Mouse (Mus musculus): ENCODE results near the gene Vil1.

The Vil1 gene

GRCm38 (mm10) chr1:74408589-74409504 is at the start of gene Vil1:
Gene Vil1 (plus strand): TSS chr1:74409376.
- peak within 1 kb of the TSS; percentile 37 for H3K4me3 ChIP-seq (replicated peaks; ENCODE audit: low read length)
- no peak for TF ChIP-seq CTCF (conservative IDR thresholded peaks at IDR 0.05; ENCODE audit: low read length)
- no peak for TF ChIP-seq POU5F1 (IDR thresholded peaks at IDR 0.05; ENCODE audit: borderline replicate concordance, low read length)
- TF ChIP-seq NANOG (IDR thresholded peaks at IDR 0.05; ENCODE audit: borderline replicate concordance, low read length), result no peak
- H3K36me3 ChIP-seq (ENCODE audit: insufficient read depth, low read length), result no peaks in the 10 kb centered on the region
- peaks cover 13% of the 10 kb centered on the region for H3K4me1 ChIP-seq (replicated peaks; ENCODE audit: low read depth, low read length)
- no peaks in the 10 kb centered on the region for H3K9me3 ChIP-seq (ENCODE audit: low read length)
- H3K27me3 ChIP-seq (ENCODE audit: insufficient read depth, low read length), result peaks cover 6% of the 10 kb centered on the region; the same call in 1 of the 2 replicates

- Histone ChIP-seq H3K27me3 (ENCODE audit: insufficient read depth, low read length) (peaks cover 2% of the 10 kb centered on the region; the same call in 1 of the 2 replicates), H3K36me3 (ENCODE audit: insufficient read depth, low read length) (no peaks in the 10 kb centered on the region), H3K4me3 (replicated peaks; ENCODE audit: low read length) (no peak overlapping the region), H3K9me3 (ENCODE audit: low read length) (no peaks in the 10 kb centered on the region), H3K4me1 (replicated peaks; ENCODE audit: low read depth, low read length) (peaks cover 52% of the 10 kb centered on the region)
- TF ChIP-seq NANOG (IDR thresholded peaks at IDR 0.05; ENCODE audit: borderline replicate concordance, low read length), result no peak
- no peak for TF ChIP-seq CTCF (conservative IDR thresholded peaks at IDR 0.05; ENCODE audit: low read length)
- TF ChIP-seq POU5F1 (IDR thresholded peaks at IDR 0.05; ENCODE audit: borderline replicate concordance, low read length), result no peak
Measured at GRCm38 (mm10) chr1:74359952-74360517, 49.1 kb upstream of the Vil1 start.

GRCm38 (mm10) chr1:74361812-74362211 is 47.4 kb upstream of the Vil1 start, which contains the start of gene Catip:
Gene Catip (plus strand): TSS chr1:74362108.
- no peak for TF ChIP-seq NANOG (IDR thresholded peaks at IDR 0.05; ENCODE audit: borderline replicate concordance, low read length)
- TF ChIP-seq CTCF (conservative IDR thresholded peaks at IDR 0.05; ENCODE audit: low read length), result peak; percentile 84
- H3K4me1 ChIP-seq (replicated peaks; ENCODE audit: low read depth, low read length), result peaks cover 47% of the 10 kb centered on the region
- no peaks in the 10 kb centered on the region for H3K9me3 ChIP-seq (ENCODE audit: low read length)
- peak within 1 kb of the TSS; percentile 23 for H3K4me3 ChIP-seq (replicated peaks; ENCODE audit: low read length)
- peaks cover 9% of the 10 kb centered on the region for H3K27me3 ChIP-seq (ENCODE audit: insufficient read depth, low read length)
- no peaks in the 10 kb centered on the region for H3K36me3 ChIP-seq (ENCODE audit: insufficient read depth, low read length)

GRCm38 (mm10) chr1:74362325-74363229 is 46.6 kb upstream of the Vil1 start:
- TF ChIP-seq CTCF (conservative IDR thresholded peaks at IDR 0.05; ENCODE audit: low read length) (no peak), POU5F1 (IDR thresholded peaks at IDR 0.05; ENCODE audit: borderline replicate concordance, low read length) (no peak), NANOG (IDR thresholded peaks at IDR 0.05; ENCODE audit: borderline replicate concordance, low read length) (no peak)
- Histone ChIP-seq H3K27me3 (ENCODE audit: insufficient read depth, low read length) (peaks cover 11% of the 10 kb centered on the region), H3K4me3 (replicated peaks; ENCODE audit: low read length) (peak overlapping the region; percentile 23), H3K4me1 (replicated peaks; ENCODE audit: low read depth, low read length) (peaks cover 53% of the 10 kb centered on the region), H3K36me3 (ENCODE audit: insufficient read depth, low read length) (no peaks in the 10 kb centered on the region), H3K9me3 (ENCODE audit: low read length) (no peaks in the 10 kb centered on the region)

- H3K27me3 ChIP-seq (ENCODE audit: insufficient read depth, low read length), result peaks cover 18% of the 10 kb centered on the region
- H3K9me3 ChIP-seq (ENCODE audit: low read length), result no peaks in the 10 kb centered on the region
- TF ChIP-seq NANOG (IDR thresholded peaks at IDR 0.05; ENCODE audit: borderline replicate concordance, low read length) (no peak), POU5F1 (IDR thresholded peaks at IDR 0.05; ENCODE audit: borderline replicate concordance, low read length) (no peak), CTCF (conservative IDR thresholded peaks at IDR 0.05; ENCODE audit: low read length) (no peak)
- no peak overlapping the region for H3K4me3 ChIP-seq (replicated peaks; ENCODE audit: low read length)
- H3K36me3 ChIP-seq (ENCODE audit: insufficient read depth, low read length), result no peaks in the 10 kb centered on the region
- peaks cover 53% of the 10 kb centered on the region for H3K4me1 ChIP-seq (replicated peaks; ENCODE audit: low read depth, low read length)
Measured at GRCm38 (mm10) chr1:74363437-74363836, 45.7 kb upstream of the Vil1 start.

- no peaks in the 10 kb centered on the region for H3K9me3 ChIP-seq (ENCODE audit: low read length)
- TF ChIP-seq CTCF (conservative IDR thresholded peaks at IDR 0.05; ENCODE audit: low read length), result no peak
- no peak for TF ChIP-seq POU5F1 (IDR thresholded peaks at IDR 0.05; ENCODE audit: borderline replicate concordance, low read length)
- no peak for TF ChIP-seq NANOG (IDR thresholded peaks at IDR 0.05; ENCODE audit: borderline replicate concordance, low read length)
- no peak overlapping the region for H3K4me3 ChIP-seq (replicated peaks; ENCODE audit: low read length)
- H3K36me3 ChIP-seq (ENCODE audit: insufficient read depth, low read length), result no peaks in the 10 kb centered on the region
- peaks cover 22% of the 10 kb centered on the region for H3K27me3 ChIP-seq (ENCODE audit: insufficient read depth, low read length)
- peaks cover 50% of the 10 kb centered on the region for H3K4me1 ChIP-seq (replicated peaks; ENCODE audit: low read depth, low read length)
Measured at GRCm38 (mm10) chr1:74364270-74364669, 44.9 kb upstream of the Vil1 start.

GRCm38 (mm10) chr1:74367886-74368645 is 41.1 kb upstream of the Vil1 start:
- Histone ChIP-seq H3K9me3 (ENCODE audit: low read length) (no peaks in the 10 kb centered on the region), H3K27me3 (ENCODE audit: insufficient read depth, low read length) (peaks cover 22% of the 10 kb centered on the region), H3K36me3 (ENCODE audit: insufficient read depth, low read length) (no peaks in the 10 kb centered on the region), H3K4me3 (replicated peaks; ENCODE audit: low read length) (peak overlapping the region; percentile 71), H3K4me1 (replicated peaks; ENCODE audit: low read depth, low read length) (peaks cover 49% of the 10 kb centered on the region)
- TF ChIP-seq NANOG (IDR thresholded peaks at IDR 0.05; ENCODE audit: borderline replicate concordance, low read length) (no peak), CTCF (conservative IDR thresholded peaks at IDR 0.05; ENCODE audit: low read length) (no peak), POU5F1 (IDR thresholded peaks at IDR 0.05; ENCODE audit: borderline replicate concordance, low read length) (no peak)
